Mouse (Mus musculus): ENCODE data around the gene Mapk10.

Gene Mapk10

GRCm38 (mm10) chr5:103050319-103050916, 160.7 kb downstream of the Mapk10 start:
- DNase-seq (ENCODE audit: low read depth, low spot score): no peak

GRCm38 (mm10) chr5:103048011-103048410, 163.1 kb downstream of the Mapk10 start:
- no peak for DNase-seq (ENCODE audit: low read depth, low spot score)

DNA sequence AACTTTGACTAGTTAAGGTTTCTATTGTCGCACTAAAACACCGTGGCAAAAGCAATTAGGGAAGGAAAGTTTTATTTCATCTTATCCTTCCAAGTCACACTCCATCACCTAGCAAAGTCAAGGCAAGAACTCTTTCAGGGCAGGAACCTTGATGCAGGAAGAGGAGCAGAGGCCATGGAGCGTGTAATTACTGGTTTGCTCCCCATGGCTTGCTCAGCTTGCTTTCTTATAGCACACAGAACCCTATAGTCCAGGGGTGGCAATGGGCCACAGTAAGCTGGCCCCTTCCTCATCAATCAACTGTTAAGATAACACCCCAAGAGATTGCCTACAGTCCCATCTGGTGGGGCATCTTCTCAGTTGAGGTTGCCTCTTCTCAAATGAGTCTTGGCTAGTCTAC, 173.4 kb downstream of the Mapk10 start:
- DNase-seq (ENCODE audit: low read depth, low spot score): no peak

DNA sequence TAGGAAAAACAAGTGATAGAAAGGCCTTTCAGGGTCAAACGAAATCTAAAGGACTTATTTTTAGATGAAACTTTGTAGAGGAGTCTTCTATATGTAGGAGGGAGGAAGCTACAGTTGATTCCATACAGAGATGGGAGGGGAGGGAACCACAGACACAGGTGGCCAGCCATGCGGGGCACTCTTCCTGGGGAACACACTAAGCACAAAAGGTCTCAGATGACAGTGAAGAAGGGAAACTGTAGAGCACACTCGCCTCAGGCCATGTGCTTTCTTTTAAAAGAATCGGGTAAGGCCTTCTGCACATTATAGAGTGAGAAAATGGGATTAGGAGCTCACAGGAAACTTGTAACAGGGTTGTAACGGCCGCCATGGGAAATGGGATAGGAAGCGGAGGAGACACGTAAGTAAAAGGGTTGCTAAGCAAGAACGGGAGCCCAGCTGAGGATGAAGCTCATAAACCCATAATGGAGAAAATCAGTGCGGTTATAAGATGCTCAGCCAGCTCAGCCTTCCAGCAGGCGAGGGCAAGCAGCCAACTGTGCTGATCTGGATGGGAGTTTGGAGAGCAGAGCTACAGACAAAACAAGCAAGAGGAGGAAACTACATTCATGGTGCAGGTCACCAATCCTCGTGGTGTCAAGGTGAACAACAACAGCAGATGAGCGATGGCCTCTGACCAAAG, 182.1 kb downstream of the Mapk10 start:
- DNase-seq (ENCODE audit: low read depth, low spot score): peak; percentile 3

DNA sequence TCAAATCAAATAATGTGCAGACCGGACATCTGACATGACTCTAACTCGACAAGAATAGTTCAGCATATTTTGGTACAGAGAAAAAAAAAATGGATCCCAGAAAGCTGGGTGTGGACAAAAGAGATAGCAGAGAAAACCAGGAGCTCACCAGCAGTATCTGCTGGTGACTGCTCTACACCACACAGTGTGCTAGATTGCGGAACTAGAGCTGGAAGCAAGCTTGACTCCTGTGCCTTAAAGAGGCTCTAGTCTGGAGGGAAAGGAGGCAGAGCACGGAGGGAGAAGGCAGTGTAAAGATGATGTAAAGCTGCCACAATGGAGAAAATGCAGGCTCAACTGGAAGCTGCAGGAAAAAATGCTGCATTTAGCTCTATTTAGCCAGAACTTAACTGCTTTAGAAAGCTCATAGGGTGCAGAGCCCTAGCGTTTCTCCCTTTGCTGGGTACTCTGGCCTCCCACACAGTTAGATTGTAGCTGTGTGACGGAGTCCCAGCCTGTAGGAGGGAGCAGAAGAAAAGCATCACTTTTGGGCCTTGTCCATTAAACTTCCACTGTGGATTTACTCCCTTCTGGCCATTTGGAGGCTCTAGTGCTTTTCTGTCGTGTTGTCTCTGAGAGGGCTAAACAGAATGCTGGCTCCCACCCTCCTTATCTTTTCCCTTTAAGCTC, 188.5 kb downstream of the Mapk10 start:
- DNase-seq (ENCODE audit: low read depth, low spot score): no peak

- no peak for DNase-seq (ENCODE audit: low read depth, low spot score)
These were observed 189.7 kb downstream of the Mapk10 start for GRCm38 (mm10) chr5:103021479-103021878.

DNA sequence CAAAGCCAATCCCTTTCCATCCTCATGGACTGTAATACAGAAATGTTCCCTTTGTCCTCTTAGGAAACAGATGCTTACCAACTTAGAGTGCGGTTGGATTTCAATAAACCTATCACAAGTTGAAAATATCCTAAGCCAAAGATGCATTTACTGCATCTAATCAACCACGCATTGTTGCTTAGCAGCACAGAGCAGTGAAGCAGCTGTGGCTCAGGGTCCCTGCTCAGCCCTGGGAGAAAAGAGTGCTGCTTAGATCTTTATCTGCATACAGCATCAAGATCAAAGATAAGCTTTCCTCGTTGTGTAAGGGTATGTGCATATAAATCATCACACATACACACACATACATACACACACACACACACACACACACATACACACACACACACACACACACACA, 190.2 kb downstream of the Mapk10 start:
- no peak for DNase-seq (ENCODE audit: low read depth, low spot score)

- DNase-seq (ENCODE audit: low read depth, low spot score): no peak
These were observed 191.0 kb downstream of the Mapk10 start for GRCm38 (mm10) chr5:103020127-103020526.

GRCm38 (mm10) chr5:103017637-103018036, 193.5 kb downstream of the Mapk10 start:
- DNase-seq (ENCODE audit: low read depth, low spot score): no peak

DNA sequence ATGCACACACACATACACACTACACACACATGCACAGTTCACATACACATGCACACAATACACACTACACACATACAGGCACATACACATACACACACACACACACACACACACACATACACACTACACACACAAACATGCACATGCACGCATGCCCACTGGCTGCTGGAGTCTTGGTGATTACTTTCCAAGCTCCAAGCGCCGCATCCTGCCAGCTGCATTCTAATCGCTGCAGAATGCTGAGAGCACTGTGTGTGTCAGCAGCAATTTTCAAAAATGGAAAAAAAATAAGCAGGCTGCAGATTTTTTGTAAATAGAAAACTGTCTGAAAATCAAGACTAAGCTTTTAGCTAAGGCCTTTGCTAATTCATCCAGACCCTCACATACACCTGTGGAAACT, 196.8 kb downstream of the Mapk10 start:
- DNase-seq (ENCODE audit: low read depth, low spot score): no peak

GRCm38 (mm10) chr5:103008894-103009293, 202.2 kb downstream of the Mapk10 start:
- no peak for DNase-seq (ENCODE audit: low read depth, low spot score)

GRCm38 (mm10) chr5:103002116-103002515, 209.0 kb downstream of the Mapk10 start:
- peak; percentile 26 for DNase-seq (ENCODE audit: low read depth, low spot score)

GRCm38 (mm10) chr5:103000572-103000971, 210.6 kb downstream of the Mapk10 start:
- no peak for DNase-seq (ENCODE audit: low read depth, low spot score)

DNA sequence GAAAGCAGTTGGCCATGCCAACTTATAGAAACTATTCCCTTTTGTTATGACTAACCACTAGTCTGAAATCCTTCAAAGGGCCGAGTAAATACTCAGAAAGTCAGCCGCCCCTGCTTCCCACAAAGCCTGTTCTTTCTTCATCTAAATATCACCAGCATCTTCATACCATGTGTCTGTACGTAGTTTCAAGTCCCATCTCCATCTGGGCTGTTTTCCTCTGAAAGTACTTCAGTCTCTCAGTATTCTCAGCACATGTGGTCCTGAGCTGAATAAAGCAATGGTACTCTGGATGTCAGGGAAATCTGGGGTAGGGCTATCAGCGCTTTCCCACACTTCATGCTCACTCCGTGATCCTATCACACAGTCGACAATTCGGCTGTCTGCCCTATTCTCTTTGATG, 212.6 kb downstream of the Mapk10 start:
- no peak for DNase-seq (ENCODE audit: low read depth, low spot score)

GRCm38 (mm10) chr5:102997907-102998306, 213.2 kb downstream of the Mapk10 start:
- DNase-seq (ENCODE audit: low read depth, low spot score): no peak

GRCm38 (mm10) chr5:102996331-102996730, 214.8 kb downstream of the Mapk10 start:
- DNase-seq (ENCODE audit: low read depth, low spot score): no peak

DNA sequence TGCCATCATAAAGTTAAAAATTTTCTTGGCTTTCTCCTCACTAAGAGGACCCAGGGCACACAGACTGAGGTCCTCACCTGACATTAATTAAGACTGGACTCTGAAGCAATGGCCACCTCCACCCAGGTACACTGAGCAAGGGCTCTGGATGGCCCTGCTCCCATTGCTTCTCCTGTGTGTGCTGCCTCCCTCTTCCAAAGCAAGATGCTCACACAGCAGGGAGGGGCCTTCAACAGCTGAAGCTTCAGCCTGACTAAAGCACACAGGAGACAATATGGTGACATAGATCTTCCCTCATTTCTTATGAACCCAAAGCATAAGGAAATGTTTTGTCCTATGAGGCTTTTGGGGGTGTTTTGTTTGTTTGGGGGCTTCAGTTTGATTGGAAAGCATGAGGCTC, 215.2 kb downstream of the Mapk10 start:
- DNase-seq (ENCODE audit: low read depth, low spot score): no peak

DNA sequence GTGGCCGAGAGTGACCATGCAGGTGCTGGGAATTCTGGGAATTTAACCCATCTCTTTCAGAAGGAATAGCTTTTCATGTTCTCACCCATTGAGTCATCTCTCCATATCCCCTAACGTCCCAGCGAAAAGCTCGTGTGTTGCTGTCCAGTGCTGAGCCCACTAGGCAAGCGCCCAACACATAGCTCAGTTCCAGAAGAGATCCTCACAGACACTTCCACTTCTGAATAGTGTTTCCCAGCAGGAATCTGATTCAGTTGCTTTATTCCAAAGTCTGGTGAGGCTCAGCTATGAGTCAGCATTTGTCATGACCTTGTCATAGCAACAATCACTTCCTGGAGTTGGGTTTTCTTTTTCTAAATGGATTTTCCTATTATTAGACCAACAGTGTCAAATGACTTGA, 217.2 kb downstream of the Mapk10 start:
- DNase-seq (ENCODE audit: low read depth, low spot score): peak; percentile 3

- no peak for DNase-seq (ENCODE audit: low read depth, low spot score)
These were observed 219.4 kb downstream of the Mapk10 start for GRCm38 (mm10) chr5:102991691-102992090.

GRCm38 (mm10) chr5:102978382-102978781, 232.8 kb downstream of the Mapk10 start:
- no peak for DNase-seq (ENCODE audit: low read depth, low spot score)

GRCm38 (mm10) chr5:102977138-102977537, 234.0 kb downstream of the Mapk10 start:
- DNase-seq (ENCODE audit: low read depth, low spot score): no peak

- DNase-seq (ENCODE audit: low read depth, low spot score): no peak
These were observed 234.6 kb downstream of the Mapk10 start for GRCm38 (mm10) chr5:102976540-102976939.

- DNase-seq (ENCODE audit: low read depth, low spot score): no peak
These were observed 236.7 kb downstream of the Mapk10 start for GRCm38 (mm10) chr5:102974400-102974799.

All from skeletal muscle tissue, adult 2 months (tissue).